18 mouse cellular contexts compared by ENCODE assay signal in genomic region chr11:118493458-118493857, GRCm38 (mm10). TPM values are rescaled to one million over a fixed set of nuclear protein-coding genes. Genes with fewer than 3 reads are reported as not detected.
DNase-seq lines count a peak whose midpoint lies in the region; ATAC-seq and TF ChIP-seq lines count a peak whose summit lies in the region.
"Had no signal": no experiment of that assay in that cellular context is flagged by ENCODE, and none has a peak within 500 bp of the region (broad histone marks: within the 10 kb centered on the region; RNA-seq: fewer than 3 reads in every experiment).

No protein-coding gene starts in this region.

- WGBS in liver, adult 2 months = 61% methylated on average over 2 of the region's 2 CpGs
- 77% methylated on average over 2 of the region's 2 CpGs for WGBS in liver, embryonic 11.5 days
- WGBS in embryonic facial prominence, embryonic 12.5 days = 72% methylated on average over 2 of the region's 2 CpGs

- H3K4me2 ChIP-seq in liver, embryonic 11.5 days = no peak overlapping the region
- no peak overlapping the region for H3K4me2 ChIP-seq in embryonic facial prominence, embryonic 12.5 days (replicated peaks)
- H3K4me2 ChIP-seq: heart, embryonic 12.5 days; lung, embryonic 14.5 days; neural tube, embryonic 12.5 days had no signal

- no peak for TF ChIP-seq CTCF in gastrocnemius, adult 2 months (IDR thresholded peaks at IDR 0.05)
- no peak for TF ChIP-seq CTCF in liver, adult 2 months (IDR thresholded peaks at IDR 0.05; ENCODE audit: low read depth, low read length)

- H3K9ac ChIP-seq in liver, adult 2 months (ENCODE audit: low read depth, low read length) = peak overlapping the region; percentile 38
- H3K9ac ChIP-seq in liver, embryonic 11.5 days (ENCODE audit: low read depth, low read length) = no peak overlapping the region
- H3K9ac ChIP-seq in embryonic facial prominence, embryonic 12.5 days = no peak overlapping the region
- H3K9ac ChIP-seq: heart, embryonic 12.5 days; lung, embryonic 14.5 days; neural tube, embryonic 12.5 days had no signal

- H3K27me3 ChIP-seq in liver, adult 2 months (ENCODE audit: control insufficient read depth, insufficient read depth, low read length) = no peaks in the 10 kb centered on the region
- peaks cover 6% of the 10 kb centered on the region for H3K27me3 ChIP-seq in liver, embryonic 11.5 days (replicated peaks; ENCODE audit: control insufficient read depth, insufficient read depth, low read length)
- 0 out of 2 replicates have a peak, but pooled peaks cover 14% of the 10 kb centered on the region for H3K27me3 ChIP-seq in embryonic facial prominence, embryonic 12.5 days
- H3K27me3 ChIP-seq: neural tube, embryonic 12.5 days had no signal

- no peaks in the 10 kb centered on the region for H3K36me3 ChIP-seq in liver, adult 2 months (ENCODE audit: control insufficient read depth, insufficient read depth, low read length)
- H3K36me3 ChIP-seq in liver, embryonic 11.5 days (ENCODE audit: control insufficient read depth, insufficient read depth, low read length) = no peaks in the 10 kb centered on the region
- H3K36me3 ChIP-seq in embryonic facial prominence, embryonic 12.5 days = no peaks in the 10 kb centered on the region
- H3K36me3 ChIP-seq: heart, embryonic 12.5 days; neural tube, embryonic 12.5 days had no signal

- H3K79me2 ChIP-seq in liver, adult 2 months (ENCODE audit: control insufficient read depth, insufficient read depth, low read length) = no peaks in the 10 kb centered on the region

- ATAC-seq in liver, embryonic 11.5 days (replicated peaks; ENCODE audit: low FRiP score) = no peak
- no peak for ATAC-seq in embryonic facial prominence, embryonic 12.5 days (ENCODE audit: insufficient number of reproducible peaks, insufficient read depth, low FRiP score, low TSS enrichment)
- ATAC-seq: forebrain, embryonic 16.5 days; inflammation-experienced regulatory T-cells, adult 6 months had no signal

- TF ChIP-seq POLR2A in liver, adult 2 months (IDR thresholded peaks at IDR 0.05; ENCODE audit: extremely low read depth, insufficient read depth, low read length) = no peak

- H3K9me3 ChIP-seq in liver, embryonic 11.5 days (ENCODE audit: control insufficient read depth, low read length) = no peaks in the 10 kb centered on the region
- no peaks in the 10 kb centered on the region for H3K9me3 ChIP-seq in embryonic facial prominence, embryonic 12.5 days
- H3K9me3 ChIP-seq: heart, embryonic 12.5 days; neural tube, embryonic 12.5 days had no signal

- no peak overlapping the region for H3K27ac ChIP-seq in gastrocnemius, adult 2 months
- H3K27ac ChIP-seq in liver, adult 2 months (replicated peaks; ENCODE audit: insufficient read depth, low read depth, low read length) = peak overlapping the region; percentile 58
- no peak overlapping the region for H3K27ac ChIP-seq in liver, embryonic 11.5 days (ENCODE audit: low read depth, low read length)
- H3K27ac ChIP-seq in embryonic facial prominence, embryonic 12.5 days = 0 out of 2 replicates have a peak overlapping the region, but pooled peaks have one; percentile 43
- H3K27ac ChIP-seq: neural tube, embryonic 12.5 days had no signal

- H3K4me1 ChIP-seq in liver, adult 2 months (ENCODE audit: control insufficient read depth, insufficient read depth, low read length) = no peaks in the 10 kb centered on the region
- peaks cover 5% of the 10 kb centered on the region for H3K4me1 ChIP-seq in liver, embryonic 11.5 days (replicated peaks; ENCODE audit: control insufficient read depth, insufficient read depth, low read length)
- H3K4me1 ChIP-seq in embryonic facial prominence, embryonic 12.5 days = peaks cover 5% of the 10 kb centered on the region; the same call in 1 of the 2 replicates

- DNase-seq in gastrocnemius, adult 2 months = no peak
- no peak for DNase-seq in gastrocnemius, postnatal 14 days
- no peak for DNase-seq in liver, adult 2 months (ENCODE audit: extremely low read depth, low read depth, low spot score)
- DNase-seq in liver, embryonic 11.5 days (ENCODE audit: low spot score) = no peak
- peak; percentile 42 for DNase-seq in lung, postnatal 36 days
- no peak for DNase-seq in spleen, adult 18-20 months
- DNase-seq in left cerebral cortex, postnatal 4 days = no peak
- DNase-seq: cerebellum, postnatal 36 days; kidney, adult 9 months; lung, embryonic 14.5 days; right cerebral cortex, postnatal 25 days; thymus, postnatal 14 days had no signal

- H3K4me3 ChIP-seq in gastrocnemius, adult 2 months = peak overlapping the region; percentile 7; the same call in 1 of the 2 replicates
- peak overlapping the region; percentile 39 for H3K4me3 ChIP-seq in liver, adult 2 months (ENCODE audit: insufficient read depth, low read depth, low read length)
- H3K4me3 ChIP-seq in liver, embryonic 11.5 days (ENCODE audit: low read depth, low read length) = no peak overlapping the region
- no peak overlapping the region for H3K4me3 ChIP-seq in embryonic facial prominence, embryonic 12.5 days
- H3K4me3 ChIP-seq: erythroblast, embryonic 14.5 days; heart, embryonic 12.5 days; neural tube, embryonic 12.5 days had no signal

- intact Hi-C loops in gastrocnemius, adult 2 months (cut with DNase I) = no loop called here
- intact Hi-C loops in gastrocnemius, postnatal 14 days (cut with DNase I; ENCODE audit: low total_unique reads) = no loop called here
- intact Hi-C loops in left cerebral cortex, postnatal 4 days (cut with DNase I) = no loop called here

RNA-seq across cellular contexts. Expression of gene Engase, which starts 16.8 kb away (rescaled TPM):
- 1 to 10 TPM; 4.3 to 6.2 TPM for total RNA-seq in gastrocnemius, adult 2 months (2021)
- 10 to 100 TPM; 13.1 to 13.5 TPM for total RNA-seq in gastrocnemius, postnatal 14 days (2021)
- total RNA-seq in liver, adult 2 months (2014; rRNA removed) = 3.0 and 3.6 TPM in 2 replicates
- polyA plus RNA-seq in liver, adult 2 months (2012; rRNA removed) = 8.1 and 8.3 TPM in 2 replicates
- polyA plus RNA-seq in liver, embryonic 11.5 days (2014; fragmentation: Nextera tagmentation; extraction: Ambion mirVana) = 13.4 and 14.3 TPM in 2 replicates
- polyA plus RNA-seq in embryonic facial prominence, embryonic 12.5 days (2016; fragmentation: Nextera tagmentation; extraction: Ambion mirVana) = 7.1 and 8.9 TPM in 2 replicates
- 10 to 100 TPM in 1 of 2 experiments, 1 to 10 TPM in 1; 8.3 to 11.5 TPM for total RNA-seq in left cerebral cortex, postnatal 4 days (2021)

Comparison
In these comparisons a context has a peak if more than half of its experiments do, and no peak if none do; other contexts are left out.
1. H3K27ac ChIP-seq: peak in liver, adult 2 months (single experiment) and embryonic facial prominence, embryonic 12.5 days (single experiment); none in gastrocnemius, adult 2 months (single experiment) and liver, embryonic 11.5 days (single experiment).
2. H3K4me3 ChIP-seq: peak in gastrocnemius, adult 2 months (single experiment) and liver, adult 2 months (single experiment); none in liver, embryonic 11.5 days (single experiment) and embryonic facial prominence, embryonic 12.5 days (single experiment).